Mouse (Mus musculus) heart, postnatal 36 days (tissue): ENCODE measurements at regions not wholly inside any gene's neighbourhood (a gene's known extent, or its start where the extent isn't known, plus 50 kb on each side); places are given as distances from the start of the nearest gene placed in this dataset.

ENCODE experiments used
- DNase-seq, 2 experiments: peaks; one replicate each; pipeline ENCODE4 v3.0.0; 2021 to 2022
- intact Hi-C: fragments of 180-260 bp; cut with DNase I; formaldehyde crosslinking; loops from one replicate; pipeline ENCODE4 v1.15.1; 2025

- intact Hi-C loops = no loop called here
Measured at GRCm38 (mm10) chr7:40831583-40831982, 66.5 kb upstream of the Vstm2b start.

GRCm38 (mm10) chr7:40842344-40842992, 55.7 kb upstream of the Vstm2b start:
- no peak for DNase-seq
- intact Hi-C loops = no loop called here

More at GRCm38 (mm10) chr7:40831583-40831982, 66.5 kb upstream of the Vstm2b start:
- no peak for DNase-seq

DNA sequence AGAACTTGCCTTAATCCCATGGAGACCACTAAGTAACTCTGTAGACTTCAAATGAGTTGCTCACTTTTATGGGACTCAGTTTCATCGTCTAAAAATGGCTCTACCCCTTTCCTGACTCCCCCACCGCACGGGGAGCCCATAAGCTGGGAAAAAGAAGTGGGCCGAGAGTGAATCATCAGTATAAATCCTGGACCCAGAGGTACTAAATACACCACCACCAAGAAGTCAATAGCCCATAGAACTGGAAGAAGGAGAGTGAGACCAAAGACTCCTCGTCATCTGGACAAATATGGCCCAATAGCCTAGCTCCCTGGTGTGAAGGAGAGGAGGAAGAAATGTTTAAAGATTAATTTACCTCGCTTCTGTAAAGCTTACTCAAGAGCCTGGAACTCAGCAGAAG, 51.6 kb upstream of the Vstm2b start:
- intact Hi-C loops = no loop called here
- no peak for DNase-seq
